15 mouse cellular contexts compared by ENCODE assay signal in the genomic region with DNA sequence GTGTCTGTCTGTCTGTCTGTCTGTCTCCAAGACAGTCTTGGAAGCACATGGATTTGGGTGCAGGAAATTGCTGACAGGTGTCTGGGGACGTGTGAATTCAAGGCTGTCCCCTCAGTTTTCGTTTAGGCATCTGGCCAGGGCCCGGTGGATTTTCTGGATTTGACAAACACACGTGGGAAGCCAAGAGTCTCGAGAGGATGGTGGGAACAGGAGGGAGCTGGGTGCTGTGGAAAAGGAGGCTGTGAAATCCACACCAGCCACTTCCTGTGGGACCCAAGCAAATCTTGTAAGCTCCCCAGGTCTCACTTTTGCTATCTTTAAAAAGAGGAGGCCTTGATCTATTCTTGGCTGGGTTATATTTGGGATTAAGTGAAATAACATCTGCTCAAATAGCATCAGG.
"Had no signal": no experiment of that assay in that cellular context is flagged by ENCODE, and none has a peak within 500 bp of the region (broad histone marks: within the 10 kb centered on the region; RNA-seq: fewer than 3 reads in every experiment).

No protein-coding gene starts in this region.

- H3K27me3 ChIP-seq: liver, embryonic 15.5 days had no signal

- H3K4me2 ChIP-seq: liver, embryonic 11.5 days; liver, embryonic 15.5 days; lung, embryonic 14.5 days had no signal

- H3K9me3 ChIP-seq: liver, embryonic 15.5 days; midbrain, embryonic 10.5 days had no signal

- H3K9ac ChIP-seq: liver, embryonic 15.5 days; lung, embryonic 14.5 days had no signal

- DNase-seq: kidney, postnatal 36 days; layer of hippocampus, adult 9-11 months; layer of hippocampus, postnatal 36 days; lung, embryonic 14.5 days; lung, postnatal 10 days; lung, postnatal 4 days; midbrain, embryonic 14.5 days; spleen, adult 18-20 months; thymus, adult 18-20 months; thymus, postnatal 14 days had no signal

- H3K4me3 ChIP-seq: liver, embryonic 15.5 days; midbrain, embryonic 10.5 days; myocyte had no signal

- H3K4me1 ChIP-seq: liver, embryonic 15.5 days had no signal

- H3K27ac ChIP-seq: kidney, postnatal 0 days; liver, embryonic 15.5 days had no signal

- H3K36me3 ChIP-seq: liver, embryonic 15.5 days; midbrain, embryonic 10.5 days had no signal
